Mouse (Mus musculus): ENCODE measurements around the gene Npl.

DNA sequence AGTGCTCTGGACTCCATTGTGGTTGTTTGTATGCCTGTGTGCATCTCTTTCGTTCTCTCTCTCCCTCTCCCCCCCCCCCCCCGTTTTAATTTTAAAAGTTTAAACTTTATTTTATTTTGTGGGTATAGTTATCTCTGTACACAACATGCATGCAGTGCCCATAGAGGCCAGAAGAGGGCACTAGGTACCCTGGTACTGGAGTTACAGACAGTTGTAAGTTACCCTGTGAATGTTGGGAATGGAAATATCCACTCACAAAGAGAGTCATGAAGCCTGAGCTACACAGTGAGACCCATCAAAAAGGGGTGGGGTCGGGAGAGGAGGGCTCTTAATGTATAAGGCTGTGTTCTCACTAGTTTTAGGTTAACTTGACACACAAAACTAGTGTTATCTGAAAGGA is 969 bp upstream of the Npl start:
- TF ChIP-seq POLR2A (IDR thresholded peaks at IDR 0.05; ENCODE audit: borderline replicate concordance, low read depth, low read length): no peak
- no peak for TF ChIP-seq CTCF (IDR thresholded peaks at IDR 0.05; ENCODE audit: low read depth, low read length)

All from bone marrow macrophage, adult 2 months (primary cell).